Mouse (Mus musculus) limb, embryonic 10.5 days (tissue): ENCODE measurements around the gene Tmem129. TPM values are rescaled to one million over a fixed set of nuclear protein-coding genes. Genes with fewer than 3 reads are reported as not detected.
A peak's percentile ranks its signal among the peaks of the same experiment; 100 is the strongest.

Experiments used
- DNase-seq: peaks from one replicate; pipeline ENCODE4 v3.0.0-alpha.2; 2017; ENCODE audit warnings: low spot score
- H3K27ac ChIP-seq: fragments of 300-500 bp; sonication (generic); 2 replicates; pipeline ENCODE4 v1.5.1; 2016; ENCODE audit warnings: mild to moderate bottlenecking
- H3K27me3 ChIP-seq: fragments of 300-500 bp; sonication (generic); 2 replicates; pipeline ENCODE4 v1.6.1; 2016; ENCODE audit warnings: low read depth, mild to moderate bottlenecking; ENCODE audit not compliant: poor library complexity, severe bottlenecking
- H3K36me3 ChIP-seq: fragments of 300-500 bp; sonication (generic); 2 replicates; pipeline ENCODE4 v1.6.1; 2016; ENCODE audit warnings: mild to moderate bottlenecking, moderate library complexity
- H3K4me1 ChIP-seq: fragments of 300-500 bp; sonication (generic); 2 replicates; pipeline ENCODE4 v1.6.1; 2016
- H3K4me3 ChIP-seq: fragments of 300-500 bp; sonication (generic); 2 replicates; pipeline ENCODE4 v1.5.1; 2016; ENCODE audit warnings: mild to moderate bottlenecking, moderate library complexity
- H3K9me3 ChIP-seq: fragments of 300-500 bp; sonication (generic); replicated peaks from 2 replicates; pipeline ENCODE4 v1.6.1; 2016; ENCODE audit warnings: mild to moderate bottlenecking
- WGBS: fragments of 180-500 bp; shearing (Covaris S2); methylation state at CpG from one replicate; pipeline ENCODE4 v1.1.7; 2016; 5-methylcytosine and 5-hydroxymethylcytosine counted together
- polyA plus RNA-seq: library from polyadenylated mRNA; unstranded; fragments of >200 nt; fragmentation: Nextera tagmentation; extraction: Ambion mirVana; gene quantifications from 2 replicates; pipeline ENCODE4 v1.2.1, GENCODE M21; 2016

Tmem129 gene
- polyA plus RNA-seq, 1 experiment from 2014 or later = 47.2 TPM

DNA sequence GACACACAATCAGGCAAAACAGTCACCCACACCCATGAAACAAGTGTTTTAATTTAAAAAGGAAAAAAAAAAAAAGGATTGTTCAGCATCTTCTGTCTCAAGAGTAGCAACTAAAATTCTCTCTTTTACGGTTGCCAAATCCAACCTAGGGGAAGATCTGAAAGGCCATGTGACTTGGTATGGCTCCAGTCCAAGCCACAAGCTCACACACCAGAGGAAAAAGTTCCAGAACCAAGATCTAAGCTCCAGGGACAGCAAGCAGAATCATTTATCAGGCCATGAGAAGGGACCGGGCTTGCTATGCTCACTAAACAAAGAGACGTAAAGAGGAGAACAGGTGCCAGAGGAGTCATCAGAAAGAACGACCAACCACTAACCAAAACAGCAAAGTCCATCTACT is 30.2 kb downstream of the Tmem129 start:
- H3K27me3 ChIP-seq = no peaks in the 10 kb centered on the region
- no peaks in the 10 kb centered on the region for H3K9me3 ChIP-seq
- H3K36me3 ChIP-seq = peaks cover 22% of the 10 kb centered on the region
- WGBS = 63% methylated on average over 4 of the region's 4 CpGs
- peaks cover 26% of the 10 kb centered on the region for H3K4me1 ChIP-seq
- H3K27ac ChIP-seq = no peak overlapping the region
- peak overlapping the region; percentile 76 for H3K4me3 ChIP-seq
- no peak for DNase-seq

DNA sequence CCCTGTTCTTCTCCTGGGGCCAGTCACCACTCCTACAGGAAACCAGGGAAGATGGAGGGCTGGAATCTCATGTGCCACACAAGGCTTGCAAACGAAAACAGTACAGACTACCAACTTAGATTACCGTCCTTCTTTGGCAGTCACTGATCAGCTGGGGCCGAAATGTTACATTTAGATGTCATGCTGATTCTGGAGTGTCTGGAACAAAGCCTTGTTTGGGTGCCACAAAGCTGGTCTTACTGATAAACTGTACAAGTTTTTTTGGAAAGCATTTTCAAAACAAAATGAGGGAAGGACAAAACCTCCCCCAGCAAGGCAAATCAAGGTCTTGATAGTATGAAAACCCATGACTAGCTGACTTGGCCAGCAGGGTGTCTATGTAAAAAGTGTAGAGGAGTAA is 34.5 kb downstream of the Tmem129 start:
- 91% methylated on average over 3 of the region's 3 CpGs for whole genome bisulfite sequencing
- no peaks in the 10 kb centered on the region for H3K9me3 ChIP-seq
- H3K27me3 ChIP-seq = no peaks in the 10 kb centered on the region
- H3K4me3 ChIP-seq = no peak overlapping the region
- H3K4me1 ChIP-seq = peaks cover 9% of the 10 kb centered on the region
- no peak for DNase-seq
- no peak overlapping the region for H3K27ac ChIP-seq
- H3K36me3 ChIP-seq = peaks cover 34% of the 10 kb centered on the region

DNA sequence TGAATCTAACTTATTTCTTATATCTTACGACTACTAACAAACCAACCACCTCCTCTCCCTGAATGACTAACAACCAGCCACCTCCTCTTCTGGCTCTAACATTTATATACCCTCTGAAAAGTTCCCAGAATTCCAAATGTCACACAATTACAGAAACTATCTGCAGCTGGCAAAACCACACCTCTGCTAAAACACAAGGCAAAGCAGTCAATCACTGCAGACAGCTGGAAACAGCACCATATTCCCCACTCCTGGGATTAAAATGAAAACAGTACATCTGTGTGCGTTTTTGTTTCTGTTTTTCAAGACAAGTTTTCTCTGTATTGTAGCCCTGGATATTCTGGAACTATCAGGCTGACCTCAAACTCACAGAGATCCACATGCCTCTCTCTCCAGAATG is 35.5 kb downstream of the Tmem129 start:
- Histone ChIP-seq H3K27ac (no peak overlapping the region), H3K36me3 (peaks cover 34% of the 10 kb centered on the region), H3K9me3 (no peaks in the 10 kb centered on the region), H3K27me3 (no peaks in the 10 kb centered on the region), H3K4me1 (peaks cover under 1% of the 10 kb centered on the region), H3K4me3 (no peak overlapping the region)
- no peak for DNase-seq
- 92% methylated on average over 2 of the region's 2 CpGs for WGBS

DNA sequence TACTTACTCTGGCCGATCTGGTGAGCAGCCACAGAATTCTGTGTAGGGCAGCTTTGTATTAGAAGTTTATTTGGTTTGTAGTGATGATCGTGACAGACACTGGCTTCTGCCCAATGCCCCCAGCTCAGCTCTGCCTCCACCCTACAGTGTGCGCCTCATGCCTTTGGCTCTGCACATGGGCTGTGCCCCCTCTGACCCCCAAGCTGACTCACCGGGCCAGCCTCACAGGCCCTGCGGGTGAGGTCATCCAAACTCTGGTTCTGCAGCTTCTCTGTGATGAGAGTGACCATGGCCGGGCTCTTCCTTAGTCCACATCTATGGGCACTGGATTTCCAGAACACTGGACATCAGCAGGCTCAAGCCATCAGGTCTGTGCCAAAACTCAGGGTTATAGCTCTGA is 43.8 kb downstream of the Tmem129 start:
- Histone ChIP-seq H3K4me1 (no peaks in the 10 kb centered on the region; the same call in 1 of the 2 replicates), H3K9me3 (no peaks in the 10 kb centered on the region), H3K27me3 (no peaks in the 10 kb centered on the region), H3K4me3 (no peak overlapping the region), H3K27ac (no peak overlapping the region), H3K36me3 (peaks cover 53% of the 10 kb centered on the region)
- 95% methylated on average over 6 of the region's 6 CpGs for WGBS
- no peak for DNase-seq

DNA sequence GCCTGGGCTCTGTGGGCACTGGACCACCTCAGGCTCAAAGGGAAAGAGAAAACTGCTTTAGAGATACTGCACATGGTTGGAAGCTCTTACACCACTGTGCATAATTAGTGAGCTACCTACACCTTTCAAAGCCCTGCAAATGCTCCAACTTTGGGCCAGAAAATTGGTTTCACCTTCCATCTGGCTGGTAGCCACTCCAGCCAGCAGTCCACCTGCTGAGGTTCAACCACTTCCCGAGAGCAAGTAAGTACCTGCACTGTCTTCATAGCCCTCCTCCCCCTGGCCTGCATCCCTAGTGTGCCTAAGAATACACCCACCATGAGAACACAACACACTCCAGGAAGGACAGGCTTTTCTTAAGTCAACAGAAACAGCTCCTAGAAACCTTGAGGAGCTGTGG is 46.4 kb downstream of the Tmem129 start:
- 97% methylated on average over 1 of the region's 1 CpGs for WGBS
- Histone ChIP-seq H3K4me3 (no peak overlapping the region), H3K36me3 (peaks cover 76% of the 10 kb centered on the region), H3K27ac (no peak overlapping the region), H3K9me3 (no peaks in the 10 kb centered on the region), H3K27me3 (no peaks in the 10 kb centered on the region), H3K4me1 (no peaks in the 10 kb centered on the region; the same call in 1 of the 2 replicates)
- no peak for DNase-seq

DNA sequence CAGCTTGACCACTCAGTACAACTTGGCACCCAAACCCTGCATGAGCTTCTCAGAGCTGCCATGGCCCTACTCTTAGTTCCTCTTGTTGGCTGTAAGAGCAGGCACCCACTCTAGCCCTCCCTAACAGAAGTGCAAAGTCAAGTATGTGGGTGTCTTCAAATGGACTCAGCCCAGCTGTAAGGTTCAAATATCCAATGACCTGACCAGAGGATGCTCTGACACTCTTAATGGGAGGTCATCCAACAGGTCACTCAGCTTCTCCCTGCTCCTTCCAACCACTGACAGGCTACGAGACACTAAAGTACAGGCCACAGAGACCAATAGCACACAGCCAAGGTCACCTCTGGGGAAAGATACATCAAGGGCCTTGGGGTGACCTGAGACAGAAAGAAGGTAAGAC is 49.0 kb downstream of the Tmem129 start:
- DNase-seq = no peak

DNA sequence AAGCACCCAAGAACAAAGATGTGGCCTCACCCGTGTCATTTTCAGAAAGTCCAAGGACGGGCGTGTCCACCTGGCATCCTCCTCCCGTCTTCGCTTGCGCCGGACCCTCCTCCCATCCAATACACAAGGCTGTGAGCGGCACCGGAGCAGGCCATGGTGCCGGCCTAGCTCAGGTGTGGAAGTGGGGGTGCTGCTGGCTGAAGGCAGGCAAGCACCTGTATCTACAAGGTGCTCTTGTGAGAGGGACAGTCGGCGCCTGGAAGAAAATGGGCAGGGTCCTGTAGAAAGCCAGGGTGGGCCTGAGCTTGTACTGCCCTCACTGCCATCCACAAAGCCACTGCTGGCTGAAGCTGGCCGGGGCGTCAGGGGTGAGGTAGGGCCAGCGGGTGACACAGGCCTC is 50.8 kb downstream of the Tmem129 start:
- no peak overlapping the region for H3K4me3 ChIP-seq
- H3K27ac ChIP-seq = no peak overlapping the region
- H3K4me1 ChIP-seq = no peaks in the 10 kb centered on the region
- H3K27me3 ChIP-seq = no peaks in the 10 kb centered on the region
- H3K36me3 ChIP-seq = peaks cover 91% of the 10 kb centered on the region
- no peaks in the 10 kb centered on the region for H3K9me3 ChIP-seq
- no peak for DNase-seq
- 93% methylated on average over 15 of the region's 15 CpGs for WGBS

More for the DNA sequence above, 49.0 kb downstream of the Tmem129 start:
- 94% methylated on average over 1 of the region's 1 CpGs for WGBS
- Histone ChIP-seq H3K4me1 (no peaks in the 10 kb centered on the region), H3K9me3 (no peaks in the 10 kb centered on the region), H3K4me3 (no peak overlapping the region), H3K27me3 (no peaks in the 10 kb centered on the region), H3K36me3 (peaks cover 89% of the 10 kb centered on the region), H3K27ac (no peak overlapping the region)

DNA sequence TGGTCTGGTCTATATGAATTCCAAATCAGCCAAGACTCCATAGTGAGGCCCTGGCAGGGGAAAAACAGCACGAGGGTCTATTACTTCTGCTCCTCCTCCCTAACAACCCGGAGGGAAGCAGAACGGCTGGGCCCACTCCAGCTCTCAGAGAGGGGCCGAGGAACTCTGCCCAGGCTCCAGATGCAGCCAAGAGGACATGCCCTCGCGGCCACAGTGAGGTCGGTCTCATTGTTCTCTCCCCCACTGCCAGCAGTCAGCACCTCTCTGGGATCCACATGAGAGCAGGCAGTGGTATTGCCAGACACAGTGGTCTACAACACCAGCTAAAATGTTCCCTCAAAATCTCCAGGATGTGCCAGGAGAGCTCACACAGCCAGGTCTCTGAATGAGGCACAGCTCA is 51.6 kb downstream of the Tmem129 start:
- H3K4me3 ChIP-seq = no peak overlapping the region
- H3K27me3 ChIP-seq = no peaks in the 10 kb centered on the region
- peaks cover 91% of the 10 kb centered on the region for H3K36me3 ChIP-seq
- H3K4me1 ChIP-seq = no peaks in the 10 kb centered on the region
- H3K27ac ChIP-seq = no peak overlapping the region
- no peak for DNase-seq
- 84% methylated on average over 7 of the region's 7 CpGs for WGBS
- no peaks in the 10 kb centered on the region for H3K9me3 ChIP-seq

DNA sequence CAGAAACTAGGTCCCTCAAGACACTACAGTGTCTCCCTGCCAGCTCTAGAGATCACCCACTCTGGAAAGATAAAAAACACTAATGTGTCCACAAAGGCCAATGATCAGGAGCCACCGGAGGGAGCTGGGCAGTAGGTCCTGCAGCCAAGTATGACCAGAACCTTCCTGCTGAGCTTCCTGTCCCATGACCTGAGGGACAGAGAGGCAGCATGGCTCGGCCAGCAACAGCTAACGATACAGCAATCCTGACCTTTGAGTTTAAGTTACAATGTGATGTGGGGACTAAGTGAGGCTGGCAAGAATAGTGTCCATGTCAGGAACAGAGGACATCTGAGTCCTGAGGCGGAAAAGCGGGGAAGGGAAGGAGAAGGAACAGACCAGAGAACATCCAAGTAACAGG is 52.9 kb downstream of the Tmem129 start:
- Histone ChIP-seq H3K36me3 (peaks cover 95% of the 10 kb centered on the region), H3K27me3 (no peaks in the 10 kb centered on the region), H3K9me3 (no peaks in the 10 kb centered on the region), H3K27ac (no peak overlapping the region), H3K4me3 (no peak overlapping the region), H3K4me1 (no peaks in the 10 kb centered on the region)
- no peak for DNase-seq
- WGBS = 87% methylated on average over 5 of the region's 5 CpGs

Other genes with a start within 250 kb of the Tmem129 start
- not detected in 2 replicates for gene Nkx1-1, start 224.4 kb downstream of the Tmem129 start, polyA plus RNA-seq
- gene Fam53a, start 28.8 kb downstream of the Tmem129 start, polyA plus RNA-seq = 78.8 and 81.4 TPM in 2 replicates
- gene Gm9903, start 28.5 kb downstream of the Tmem129 start, polyA plus RNA-seq = 0.30 and 0.91 TPM in 2 replicates
- gene Slbp, start 5.8 kb downstream of the Tmem129 start, polyA plus RNA-seq = 340 and 345 TPM in 2 replicates
- gene Tacc3, start 288 bp downstream of the Tmem129 start, polyA plus RNA-seq = 323 and 325 TPM in 2 replicates
- gene Fgfr3, start 63.3 kb upstream of the Tmem129 start, polyA plus RNA-seq = 4.9 and 10.5 TPM in 2 replicates
- gene Letm1, start 124.4 kb upstream of the Tmem129 start, polyA plus RNA-seq = 65.0 and 66.8 TPM in 2 replicates
- 79.4 and 90.3 TPM in 2 replicates for gene Nsd2, start 162.3 kb upstream of the Tmem129 start, polyA plus RNA-seq